Mouse (Mus musculus) liver, embryonic 14.5 days (tissue): ENCODE data around the gene Pigr.

ENCODE experiments used
- CTCF ChIP-seq: IDR thresholded peaks from 2 replicates; pipeline ENCODE4 v1.5.1; 2016; ENCODE audit warnings: antibody characterized with exemption, low read depth, control low read depth
- EP300 ChIP-seq: IDR thresholded peaks from 2 replicates; pipeline ENCODE4 v1.6.1; 2016; ENCODE audit warnings: antibody characterized with exemption, low read depth

GRCm38 (mm10) chr1:130849530-130850214, 23.2 kb downstream of the Pigr start:
- no peak for TF ChIP-seq EP300
- no peak for TF ChIP-seq CTCF
